Mouse (Mus musculus): ENCODE results near the gene Nars2.

The Nars2 gene

GRCm38 (mm10) chr7:96971027-96971996 is 20.0 kb downstream of the Nars2 start:
- no peak for DNase-seq (ENCODE audit: low spot score in 2 of 2)

- no peak for DNase-seq (ENCODE audit: low spot score in 2 of 2)
Measured at GRCm38 (mm10) chr7:96972138-96972904, 21.0 kb downstream of the Nars2 start.

- no peak for DNase-seq (ENCODE audit: low spot score in 2 of 2)
Measured at GRCm38 (mm10) chr7:96975914-96976313, 24.6 kb downstream of the Nars2 start.

- no peak for DNase-seq (ENCODE audit: low spot score in 2 of 2)
Measured at GRCm38 (mm10) chr7:96977209-96977608, 25.9 kb downstream of the Nars2 start.

GRCm38 (mm10) chr7:96981366-96981765 is 30.1 kb downstream of the Nars2 start:
- DNase-seq (ENCODE audit: low spot score in 2 of 2): no peak

GRCm38 (mm10) chr7:96983660-96984347 is 32.5 kb downstream of the Nars2 start:
- DNase-seq (ENCODE audit: low spot score in 2 of 2): no peak

GRCm38 (mm10) chr7:96985798-96986197 is 34.5 kb downstream of the Nars2 start:
- no peak for DNase-seq (ENCODE audit: low spot score in 2 of 2)

GRCm38 (mm10) chr7:96986795-96987445 is 35.6 kb downstream of the Nars2 start:
- DNase-seq (ENCODE audit: low spot score in 2 of 2): no peak

- no peak for DNase-seq (ENCODE audit: low spot score in 2 of 2)
Measured at GRCm38 (mm10) chr7:96987676-96988075, 36.4 kb downstream of the Nars2 start.

GRCm38 (mm10) chr7:97012956-97013355 is 61.7 kb downstream of the Nars2 start:
- DNase-seq (ENCODE audit: low spot score in 2 of 2): no peak

- no peak for DNase-seq (ENCODE audit: low spot score in 2 of 2)
Measured at GRCm38 (mm10) chr7:97018005-97018404, 66.7 kb downstream of the Nars2 start.

- no peak for DNase-seq (ENCODE audit: low spot score in 2 of 2)
Measured at GRCm38 (mm10) chr7:97018418-97018817, 67.1 kb downstream of the Nars2 start.

GRCm38 (mm10) chr7:97019303-97019702 is 68.0 kb downstream of the Nars2 start:
- DNase-seq (ENCODE audit: low spot score in 2 of 2): no peak

GRCm38 (mm10) chr7:97026772-97027358 is 75.6 kb downstream of the Nars2 start:
- DNase-seq (ENCODE audit: low spot score in 2 of 2): no peak

- no peak for DNase-seq (ENCODE audit: low spot score in 2 of 2)
Measured at GRCm38 (mm10) chr7:97029151-97029550, 77.8 kb downstream of the Nars2 start.

GRCm38 (mm10) chr7:97032412-97032811 is 81.1 kb downstream of the Nars2 start:
- DNase-seq (ENCODE audit: low spot score in 2 of 2): no peak

- no peak for DNase-seq (ENCODE audit: low spot score in 2 of 2)
Measured at GRCm38 (mm10) chr7:97039641-97040040, 88.3 kb downstream of the Nars2 start.

- no peak for DNase-seq (ENCODE audit: low spot score in 2 of 2)
Measured at GRCm38 (mm10) chr7:97041868-97042449, 90.7 kb downstream of the Nars2 start.

GRCm38 (mm10) chr7:97042981-97043380 is 91.7 kb downstream of the Nars2 start:
- no peak for DNase-seq (ENCODE audit: low spot score in 2 of 2)

GRCm38 (mm10) chr7:97060966-97061365 is 109.7 kb downstream of the Nars2 start:
- DNase-seq (ENCODE audit: low spot score in 2 of 2): no peak

GRCm38 (mm10) chr7:97071512-97071911 is 120.2 kb downstream of the Nars2 start:
- DNase-seq (ENCODE audit: low spot score in 2 of 2): no peak

Measured in thymus, postnatal 10 days (tissue).